Mouse (Mus musculus): ENCODE results near the gene Strada. TPM values are rescaled to one million over a fixed set of nuclear protein-coding genes. Genes with fewer than 3 reads are reported as not detected.

Gene Strada
- polyA plus RNA-seq (2015; fragmentation: Illumina TruSeq; extraction: RNeasy Lipid Tissue Mini Kit (QIAGEN cat#74804); ENCODE audit: low read depth, low replicate concordance), result 23.9 TPM

DNA sequence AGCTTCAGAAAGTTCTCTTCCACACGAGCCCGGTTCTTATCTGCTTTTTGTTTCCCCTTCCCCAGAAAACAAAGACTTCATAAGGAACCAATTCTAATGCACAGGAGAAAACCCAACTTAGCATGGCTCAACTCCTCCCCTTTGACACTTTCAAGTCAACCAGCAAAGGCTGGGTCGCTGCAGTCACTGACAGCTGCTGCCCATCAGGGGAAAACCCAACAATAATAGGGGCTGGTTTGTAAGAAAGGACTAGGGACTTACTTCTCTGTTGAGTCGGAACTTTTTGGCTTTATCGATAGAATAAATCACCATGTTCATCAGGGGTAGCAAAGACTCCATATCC lies at the start of gene Strada:
Strada (minus strand) TSS at position 46 of the 343 bp plus-strand sequence.

DNA sequence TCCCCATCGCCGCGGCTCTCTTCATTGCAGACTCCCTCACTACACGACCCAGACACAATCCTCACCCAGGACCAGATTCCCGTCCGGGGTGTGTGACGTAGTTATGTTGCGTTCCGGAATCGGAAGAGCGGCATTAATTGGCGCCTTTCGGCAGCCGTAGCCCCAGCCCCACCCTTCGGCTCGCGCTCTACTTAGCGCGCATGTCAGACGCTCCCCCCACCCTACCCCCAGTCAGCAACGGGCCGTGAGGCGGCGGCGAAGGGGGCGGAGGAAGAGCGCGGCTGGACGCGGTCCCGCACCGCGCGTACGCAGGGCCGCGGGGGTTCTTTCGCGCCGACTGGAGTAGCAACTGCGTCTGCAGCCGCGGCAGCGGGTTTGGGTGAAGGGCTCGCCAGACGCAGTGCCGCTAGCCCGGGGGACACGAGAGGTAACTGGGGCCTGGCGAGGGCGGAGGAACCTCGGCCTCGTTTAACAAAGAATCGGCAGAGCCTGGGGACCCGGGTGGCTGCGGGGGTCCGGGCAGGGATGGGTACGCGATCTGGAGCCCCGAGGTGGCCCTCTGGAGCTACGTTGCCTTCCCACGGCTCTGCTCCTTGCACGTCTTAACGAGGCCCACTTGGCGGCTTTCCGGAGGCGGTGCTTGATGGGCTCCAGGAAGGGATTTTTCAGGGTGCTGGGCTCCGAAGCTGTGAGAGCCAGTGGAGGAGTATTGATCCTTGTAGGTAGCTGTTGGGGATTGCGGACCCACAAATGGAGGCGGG lies 14.9 kb upstream of the Strada start, which contains the start of gene Ddx42:
Ddx42 (plus strand) TSS at position 197 of the 761 bp plus-strand sequence.

DNA sequence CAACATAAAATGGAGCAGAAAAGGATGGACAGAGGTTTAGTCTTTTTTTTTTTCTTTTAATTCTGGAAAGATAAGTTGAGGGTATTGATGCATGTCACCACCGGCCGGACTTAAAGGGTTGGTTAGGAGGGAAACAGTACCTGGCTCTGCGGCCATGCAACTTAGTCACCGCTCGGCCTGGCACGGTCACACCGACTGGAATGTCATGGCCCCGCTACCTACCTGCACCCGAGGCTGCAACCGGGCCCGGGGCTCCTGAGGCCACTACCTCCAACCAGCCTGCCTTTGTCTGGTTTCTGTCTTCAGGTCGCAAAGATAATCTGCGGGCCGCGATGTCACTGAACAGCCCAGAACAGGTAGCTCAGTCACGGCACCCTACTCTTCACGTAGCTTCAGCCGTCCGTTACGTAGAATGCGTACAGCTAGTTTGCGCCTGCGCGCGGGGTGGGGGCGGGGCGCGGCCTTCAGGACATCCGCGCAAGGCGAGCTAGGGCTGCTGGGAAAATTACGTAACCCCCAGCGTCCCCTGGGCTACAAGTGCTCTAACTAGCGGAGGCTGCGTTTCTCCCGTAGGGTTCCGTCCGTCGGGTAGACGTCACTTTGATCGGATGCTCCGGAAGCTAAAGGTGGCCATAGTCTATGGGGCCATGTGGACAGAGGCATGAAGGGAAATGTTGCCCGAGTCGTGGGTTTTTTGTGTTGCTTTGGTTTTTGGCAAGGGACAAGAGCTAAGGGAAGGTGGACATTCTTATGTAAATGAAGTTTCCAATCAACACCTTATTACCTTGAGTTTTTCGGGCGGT lies 14.2 kb upstream of the Strada start, which contains the start of gene Ccdc47:
Ccdc47 (minus strand) TSS at position 418 of the 803 bp plus-strand sequence.

DNA sequence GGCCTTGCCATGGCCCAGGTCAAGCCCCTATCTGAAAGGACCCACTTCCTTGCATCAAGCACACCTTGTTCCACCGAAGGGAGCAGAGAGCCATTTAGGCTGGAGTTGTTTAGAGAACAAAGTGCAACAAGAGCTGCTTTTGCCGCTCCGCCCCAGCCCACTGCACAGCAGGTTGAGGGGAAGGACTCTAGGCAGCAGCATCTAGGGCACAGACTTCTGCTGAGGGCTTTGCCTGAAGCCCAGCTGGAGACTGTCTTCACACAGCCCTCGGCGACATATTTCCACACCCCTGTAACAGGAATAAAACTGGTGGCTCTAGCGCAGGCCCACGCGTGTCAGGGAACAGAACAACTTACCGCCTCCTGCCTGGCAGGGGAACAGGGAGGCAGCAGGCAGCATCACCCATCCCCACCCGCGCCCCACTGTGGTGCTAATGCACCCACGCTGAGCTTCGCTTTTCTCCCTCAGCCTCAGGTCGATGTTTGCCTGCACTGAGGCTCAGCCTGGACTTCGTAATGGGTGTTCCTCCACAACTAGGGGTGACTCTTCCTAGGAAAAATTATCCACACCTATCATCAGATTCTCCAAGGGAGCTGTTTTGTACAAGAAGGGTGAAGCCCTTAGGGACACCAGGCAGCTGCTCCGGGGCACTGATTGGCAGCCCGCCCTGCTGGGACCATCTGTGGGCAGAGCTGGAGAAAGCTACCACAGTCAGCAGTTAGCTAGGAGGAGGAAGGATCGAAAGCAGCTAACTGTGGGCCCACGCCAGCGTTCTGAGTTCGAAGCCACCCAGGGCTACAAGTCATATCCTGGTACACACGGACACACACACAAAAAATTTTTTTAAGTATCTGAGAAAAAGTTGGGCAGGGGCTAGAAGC lies 40.9 kb downstream of the Strada start, which contains the start of the genes Gm10840 and Limd2:
Gm10840 (plus strand) TSS at position 10 of the 881 bp plus-strand sequence.
Limd2 (minus strand) TSS at position 20 of the 881 bp plus-strand sequence.

Other genes with a start within 250 kb of the Strada start
- 60.4 TPM for gene Cyb561, start 248.8 kb downstream of the Strada start, polyA plus RNA-seq (2015; fragmentation: Illumina TruSeq; extraction: RNeasy Lipid Tissue Mini Kit (QIAGEN cat#74804); ENCODE audit: low read depth, low replicate concordance)
- gene Ace, start 234.2 kb downstream of the Strada start, polyA plus RNA-seq (2015; fragmentation: Illumina TruSeq; extraction: RNeasy Lipid Tissue Mini Kit (QIAGEN cat#74804); ENCODE audit: low read depth, low replicate concordance), result 11.6 TPM
- not detected for gene Ace3, start 207.5 kb downstream of the Strada start, polyA plus RNA-seq (2015; fragmentation: Illumina TruSeq; extraction: RNeasy Lipid Tissue Mini Kit (QIAGEN cat#74804); ENCODE audit: low read depth, low replicate concordance)
- 1.1 TPM for gene Kcnh6, start 194.0 kb downstream of the Strada start, polyA plus RNA-seq (2015; fragmentation: Illumina TruSeq; extraction: RNeasy Lipid Tissue Mini Kit (QIAGEN cat#74804); ENCODE audit: low read depth, low replicate concordance)
- 80.7 TPM for gene Dcaf7, start 165.3 kb downstream of the Strada start, polyA plus RNA-seq (2015; fragmentation: Illumina TruSeq; extraction: RNeasy Lipid Tissue Mini Kit (QIAGEN cat#74804); ENCODE audit: low read depth, low replicate concordance)
- gene Taco1, start 136.1 kb downstream of the Strada start, polyA plus RNA-seq (2015; fragmentation: Illumina TruSeq; extraction: RNeasy Lipid Tissue Mini Kit (QIAGEN cat#74804); ENCODE audit: low read depth, low replicate concordance), result 20.1 TPM
- 21.4 TPM for gene Map3k3, start 117.6 kb downstream of the Strada start, polyA plus RNA-seq (2015; fragmentation: Illumina TruSeq; extraction: RNeasy Lipid Tissue Mini Kit (QIAGEN cat#74804); ENCODE audit: low read depth, low replicate concordance)
- not detected for gene Gm10840, start 41.3 kb downstream of the Strada start, polyA plus RNA-seq (2015; fragmentation: Illumina TruSeq; extraction: RNeasy Lipid Tissue Mini Kit (QIAGEN cat#74804); ENCODE audit: low read depth, low replicate concordance)
- 78.9 TPM for gene Limd2, start 41.3 kb downstream of the Strada start, polyA plus RNA-seq (2015; fragmentation: Illumina TruSeq; extraction: RNeasy Lipid Tissue Mini Kit (QIAGEN cat#74804); ENCODE audit: low read depth, low replicate concordance)
- 100 TPM for gene Ccdc47, start 14.2 kb upstream of the Strada start, polyA plus RNA-seq (2015; fragmentation: Illumina TruSeq; extraction: RNeasy Lipid Tissue Mini Kit (QIAGEN cat#74804); ENCODE audit: low read depth, low replicate concordance)
- 46.6 TPM for gene Ddx42, start 14.8 kb upstream of the Strada start, polyA plus RNA-seq (2015; fragmentation: Illumina TruSeq; extraction: RNeasy Lipid Tissue Mini Kit (QIAGEN cat#74804); ENCODE audit: low read depth, low replicate concordance)
- 22.7 TPM for gene Ftsj3, start 53.9 kb upstream of the Strada start, polyA plus RNA-seq (2015; fragmentation: Illumina TruSeq; extraction: RNeasy Lipid Tissue Mini Kit (QIAGEN cat#74804); ENCODE audit: low read depth, low replicate concordance)
- gene Psmc5, start 54.0 kb upstream of the Strada start, polyA plus RNA-seq (2015; fragmentation: Illumina TruSeq; extraction: RNeasy Lipid Tissue Mini Kit (QIAGEN cat#74804); ENCODE audit: low read depth, low replicate concordance), result 331 TPM
- 13.9 TPM for gene Smarcd2, start 70.8 kb upstream of the Strada start, polyA plus RNA-seq (2015; fragmentation: Illumina TruSeq; extraction: RNeasy Lipid Tissue Mini Kit (QIAGEN cat#74804); ENCODE audit: low read depth, low replicate concordance)
- gene Tcam1, start 74.5 kb upstream of the Strada start, polyA plus RNA-seq (2015; fragmentation: Illumina TruSeq; extraction: RNeasy Lipid Tissue Mini Kit (QIAGEN cat#74804); ENCODE audit: low read depth, low replicate concordance), result not detected
- gene Gh, start 99.7 kb upstream of the Strada start, polyA plus RNA-seq (2015; fragmentation: Illumina TruSeq; extraction: RNeasy Lipid Tissue Mini Kit (QIAGEN cat#74804); ENCODE audit: low read depth, low replicate concordance), result not detected
- gene Cd79b, start 112.6 kb upstream of the Strada start, polyA plus RNA-seq (2015; fragmentation: Illumina TruSeq; extraction: RNeasy Lipid Tissue Mini Kit (QIAGEN cat#74804); ENCODE audit: low read depth, low replicate concordance), result 0.54 TPM
- not detected for gene Scn4a, start 151.1 kb upstream of the Strada start, polyA plus RNA-seq (2015; fragmentation: Illumina TruSeq; extraction: RNeasy Lipid Tissue Mini Kit (QIAGEN cat#74804); ENCODE audit: low read depth, low replicate concordance)
- gene Prr29, start 163.3 kb upstream of the Strada start, polyA plus RNA-seq (2015; fragmentation: Illumina TruSeq; extraction: RNeasy Lipid Tissue Mini Kit (QIAGEN cat#74804); ENCODE audit: low read depth, low replicate concordance), result 0.76 TPM
- gene Icam2, start 185.9 kb upstream of the Strada start, polyA plus RNA-seq (2015; fragmentation: Illumina TruSeq; extraction: RNeasy Lipid Tissue Mini Kit (QIAGEN cat#74804); ENCODE audit: low read depth, low replicate concordance), result 5.8 TPM

Measured in brain, adult 10 weeks (tissue).